Mouse (Mus musculus): ENCODE data around the gene Fgd6.

GRCm38 (mm10) chr10:94171440-94172130 is 135.8 kb downstream of the Fgd6 start:
- TF ChIP-seq CTCF (IDR thresholded peaks at IDR 0.05; ENCODE audit: insufficient read depth, low read depth, low read length) = no peak
- no peak for TF ChIP-seq POLR2A (IDR thresholded peaks at IDR 0.05; ENCODE audit: insufficient read depth, low read depth, low read length)
